Mouse (Mus musculus) CH12.LX (cell line): ENCODE measurements around the gene Sema6d. TPM values are rescaled to one million over a fixed set of nuclear protein-coding genes. Genes with fewer than 3 reads are reported as not detected.

Experiments
- DNase-seq: peaks from one replicate; pipeline ENCODE4 v3.0.0-alpha.2; 2013; ENCODE audit errors: extremely low read depth
- H3K27ac ChIP-seq: 2 replicates; pipeline ENCODE4 v1.5.1; 2012; ENCODE audit warnings: low read depth, mild to moderate bottlenecking, control low read depth, moderate library complexity; ENCODE audit not compliant: insufficient read depth
- H3K27me3 ChIP-seq: replicated peaks from 2 replicates; pipeline ENCODE3; 2012; ENCODE audit warnings: inconsistent platforms
- H3K36me3 ChIP-seq, 2 experiments: replicated peaks in 1 of 2; 2 replicates each; pipeline versions ENCODE3 to v1.6.1; 2012; ENCODE audit warnings: inconsistent platforms in 1 of 2, low read length in 1 of 2, mild to moderate bottlenecking in 1 of 2, mixed read lengths in 1 of 2, moderate library complexity in 1 of 2; ENCODE audit not compliant: control insufficient read depth in 1 of 2, insufficient read depth in 1 of 2
- H3K4me1 ChIP-seq, 2 experiments: 2 replicates each; pipeline ENCODE4 v1.6.1; 2012; ENCODE audit warnings: inconsistent platforms in 1 of 2, moderate library complexity in 1 of 2; ENCODE audit not compliant: insufficient read depth in 2 of 2, control insufficient read depth in 1 of 2
- H3K4me2 ChIP-seq: 2 replicates; pipeline ENCODE4 v1.6.1; 2012; ENCODE audit warnings: low read depth, mild to moderate bottlenecking, control low read depth; ENCODE audit not compliant: poor library complexity, insufficient read depth, severe bottlenecking
- H3K4me3 ChIP-seq, 3 experiments: fragments of 150-350 bp in 1 of 3; sonication (generic) in 1 of 3; replicated peaks in 1 of 3; 2 replicates each; pipeline versions ENCODE3 to v1.5.1; 2011 to 2012; ENCODE audit warnings: low read depth in 2 of 3, low read length in 2 of 3, mild to moderate bottlenecking in 2 of 3, moderate library complexity in 2 of 3, control low read depth in 1 of 3, improper control_type of control experiment in 1 of 3, inconsistent platforms in 1 of 3, mixed read lengths in 1 of 3; ENCODE audit not compliant: poor library complexity in 1 of 3
- H3K79me2 ChIP-seq: replicated peaks from 2 replicates; pipeline ENCODE4 v1.6.1; 2012; ENCODE audit warnings: mild to moderate bottlenecking, moderate library complexity; ENCODE audit not compliant: control insufficient read depth, poor library complexity, insufficient read depth, severe bottlenecking; ENCODE audit errors: extremely low read depth
- H3K9ac ChIP-seq: 2 replicates; pipeline ENCODE4 v1.6.1; 2012; ENCODE audit warnings: low read depth, mild to moderate bottlenecking, control low read depth, moderate library complexity; ENCODE audit not compliant: insufficient read depth
- H3K9me3 ChIP-seq: replicated peaks from 2 replicates; pipeline ENCODE3; 2012; ENCODE audit warnings: low read length, inconsistent platforms, mixed read lengths
- CHD1 ChIP-seq: IDR thresholded peaks from 2 replicates; pipeline ENCODE4 v1.6.1; 2012; ENCODE audit warnings: low read depth, low read length, improper control_type of control experiment, inconsistent platforms
- CHD2 ChIP-seq: IDR thresholded peaks from 2 replicates; pipeline ENCODE4 v1.6.1; 2011; ENCODE audit warnings: low read length, improper control_type of control experiment
- CTCF ChIP-seq, 2 experiments: IDR thresholded peaks in 1 of 2; conservative IDR thresholded peaks in 1 of 2; 2 replicates each; pipeline ENCODE4 v1.5.1; 2011 to 2012; ENCODE audit warnings: low read depth in 2 of 2, low read length in 2 of 2, improper control_type of control experiment in 1 of 2, inconsistent platforms in 1 of 2, mild to moderate bottlenecking in 1 of 2, moderate library complexity in 1 of 2
- E2F4 ChIP-seq: IDR thresholded peaks from 2 replicates; pipeline ENCODE4 v1.6.1; 2011; ENCODE audit warnings: low read depth, low read length, improper control_type of control experiment; ENCODE audit not compliant: insufficient replicate concordance
- ELF1 ChIP-seq: IDR thresholded peaks from 2 replicates; pipeline ENCODE4 v1.6.1; 2014; ENCODE audit warnings: low read depth, mild to moderate bottlenecking, inconsistent platforms, low read length, improper control_type of control experiment
- EP300 ChIP-seq: IDR thresholded peaks from 2 replicates; pipeline ENCODE4 v1.6.1; 2011; ENCODE audit warnings: low read length, improper control_type of control experiment
- ETS1 ChIP-seq: conservative IDR thresholded peaks from 2 replicates; pipeline ENCODE4 v1.6.1; 2012; ENCODE audit warnings: low read depth, mild to moderate bottlenecking, inconsistent platforms, low read length, improper control_type of control experiment, moderate library complexity
- GABPA ChIP-seq: IDR thresholded peaks from 2 replicates; pipeline ENCODE4 v1.6.1; 2012; ENCODE audit warnings: low read depth, low read length, improper control_type of control experiment, inconsistent platforms; ENCODE audit not compliant: insufficient replicate concordance
- KAT2A ChIP-seq: IDR thresholded peaks from 2 replicates; pipeline ENCODE4 v1.6.1; 2012; ENCODE audit warnings: low read length, improper control_type of control experiment, inconsistent platforms; ENCODE audit not compliant: insufficient replicate concordance
- MAX ChIP-seq: IDR thresholded peaks from 2 replicates; pipeline ENCODE4 v1.6.1; 2011; ENCODE audit warnings: low read length, improper control_type of control experiment
- MEF2A ChIP-seq: IDR thresholded peaks from 2 replicates; pipeline ENCODE4 v1.6.1; 2014; ENCODE audit warnings: low read depth, mild to moderate bottlenecking, inconsistent platforms, low read length, improper control_type of control experiment, borderline replicate concordance
- MXI1 ChIP-seq: IDR thresholded peaks from 2 replicates; pipeline ENCODE4 v1.6.1; 2011; ENCODE audit warnings: mild to moderate bottlenecking, low read depth, low read length, improper control_type of control experiment
- MYC ChIP-seq: IDR thresholded peaks from 2 replicates; pipeline ENCODE4 v1.6.1; 2011; ENCODE audit warnings: low read depth, mild to moderate bottlenecking, improper control_type of control experiment, low read length
- NELFE ChIP-seq: IDR thresholded peaks from 2 replicates; pipeline ENCODE4 v1.6.1; 2011; ENCODE audit warnings: low read depth, low read length, improper control_type of control experiment
- NRF1 ChIP-seq: IDR thresholded peaks from 2 replicates; pipeline ENCODE4 v1.6.1; 2014; ENCODE audit warnings: low read depth, mild to moderate bottlenecking, inconsistent platforms, low read length, improper control_type of control experiment, moderate library complexity
- RCOR1 ChIP-seq: conservative IDR thresholded peaks from 2 replicates; pipeline ENCODE4 v1.6.1; 2012; ENCODE audit warnings: low read depth, mild to moderate bottlenecking, inconsistent platforms, low read length, improper control_type of control experiment
- SIN3A ChIP-seq: IDR thresholded peaks from 2 replicates; pipeline ENCODE4 v1.6.1; 2012; ENCODE audit warnings: low read length, improper control_type of control experiment, inconsistent platforms
- SMC3 ChIP-seq: IDR thresholded peaks from 2 replicates; pipeline ENCODE4 v1.6.1; 2011; ENCODE audit warnings: low read depth, low read length, improper control_type of control experiment
- TBP ChIP-seq: conservative IDR thresholded peaks from 2 replicates; pipeline ENCODE4 v1.6.1; 2011; ENCODE audit warnings: low read depth, low read length, improper control_type of control experiment
- TCF12 ChIP-seq: IDR thresholded peaks from 2 replicates; pipeline ENCODE4 v1.6.1; 2014; ENCODE audit warnings: low read depth, mild to moderate bottlenecking, inconsistent platforms, low read length, improper control_type of control experiment
- UBTF ChIP-seq: IDR thresholded peaks from 2 replicates; pipeline ENCODE4 v1.6.1; 2012; ENCODE audit warnings: low read depth, mild to moderate bottlenecking, inconsistent platforms, low read length, improper control_type of control experiment, moderate library complexity
- USF2 ChIP-seq: conservative IDR thresholded peaks from 2 replicates; pipeline ENCODE4 v1.6.1; 2011; ENCODE audit warnings: low read depth, low read length, improper control_type of control experiment
- ZMIZ1 ChIP-seq: IDR thresholded peaks from 2 replicates; pipeline ENCODE4 v1.6.1; 2012; ENCODE audit warnings: low read depth, mild to moderate bottlenecking, inconsistent platforms, low read length, improper control_type of control experiment
- ZNF384 ChIP-seq: IDR thresholded peaks from 2 replicates; pipeline ENCODE4 v1.6.1; 2012; ENCODE audit warnings: low read depth, low read length, improper control_type of control experiment, inconsistent platforms
- dilution Hi-C: fragments of 300-500 bp; cut with MboI; formaldehyde crosslinking; loops from 2 replicates; pipeline ENCODE4 v1.14.3; 2020; ENCODE audit warnings: low sequenced_read_pairs; ENCODE audit not compliant: extremely low pct_unique_long_range_greater_than_20kb, extremely low pct_ligation_motif_present
- in situ Hi-C: fragments of 300-500 bp; cut with MboI; formaldehyde crosslinking; loops from 3 replicates; pipeline ENCODE4 v1.14.3; 2019; ENCODE audit warnings: low sequenced_read_pairs, low pct_ligation_motif_present, low pct_unique_long_range_greater_than_20kb, mixed read lengths
- polyA plus RNA-seq: library from polyadenylated mRNA; unstranded; fragments of >175 nt; gene quantifications from 2 replicates; pipeline ENCODE4 v1.2.1, GENCODE M21; 2012; ENCODE audit warnings: low read depth; ENCODE audit not compliant: insufficient read length
- total RNA-seq, 2 experiments: library from RNA; depleted of rRNA; stranded (reverse); fragments of 300-350 nt in 1 of 2; fragments of >200 nt in 1 of 2; gene quantifications; 2 replicates each; pipeline ENCODE4 v1.2.3; 2012 to 2014

Gene Sema6d
- total and polyA plus RNA-seq, 3 experiments = not detected

DNA sequence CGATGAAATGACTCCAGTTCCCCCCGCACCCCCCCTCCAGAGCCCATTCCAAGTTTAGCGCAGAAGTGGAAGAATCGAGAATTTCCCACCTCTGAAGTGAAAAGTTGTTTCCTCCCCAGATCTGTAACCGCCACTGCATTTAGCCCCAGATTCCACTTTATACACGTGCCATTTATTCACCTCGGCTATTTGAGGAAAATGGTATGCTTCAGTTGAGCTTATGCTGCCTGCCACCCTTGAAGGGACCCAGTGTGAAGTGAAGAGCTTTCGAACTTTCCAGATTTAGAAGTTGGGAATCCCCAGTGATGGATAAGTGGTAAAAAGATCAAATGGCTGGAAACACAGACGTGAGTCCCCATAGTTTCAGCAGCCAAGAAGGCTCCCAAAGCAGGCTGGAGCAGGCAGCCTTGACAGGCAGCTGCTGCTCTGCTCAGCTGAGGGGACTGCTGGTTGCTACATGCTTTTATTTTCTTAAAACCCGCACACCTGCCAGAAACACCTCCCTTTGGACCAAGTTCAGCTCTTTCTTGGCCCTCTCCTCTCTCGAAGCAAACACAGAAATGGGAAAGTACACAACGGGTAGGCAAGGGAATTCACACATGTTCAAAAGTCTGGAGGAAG, 345.7 kb downstream of the Sema6d start:
- TF ChIP-seq USF2 = no peak
- no peak for TF ChIP-seq SIN3A
- no peak for TF ChIP-seq SMC3
- no peak for TF ChIP-seq GABPA
- no peak for TF ChIP-seq TCF12
- TF ChIP-seq NELFE = no peak
- TF ChIP-seq KAT2A = no peak
- TF ChIP-seq E2F4 = no peak
- TF ChIP-seq ZMIZ1 = no peak
- TF ChIP-seq RCOR1 = no peak
- no peak for TF ChIP-seq TBP
- TF ChIP-seq CHD1 = no peak
- TF ChIP-seq ZNF384 = no peak
- no peak for TF ChIP-seq CTCF (conservative IDR thresholded peaks at IDR 0.05 in 1 of 2, IDR thresholded peaks at IDR 0.05 in 1 of 2; ENCODE audit: low read depth in 2 of 2, low read length in 2 of 2)
- TF ChIP-seq MAX = no peak
- no peak for TF ChIP-seq ELF1
- TF ChIP-seq NRF1 = no peak
- TF ChIP-seq MYC = no peak

DNA sequence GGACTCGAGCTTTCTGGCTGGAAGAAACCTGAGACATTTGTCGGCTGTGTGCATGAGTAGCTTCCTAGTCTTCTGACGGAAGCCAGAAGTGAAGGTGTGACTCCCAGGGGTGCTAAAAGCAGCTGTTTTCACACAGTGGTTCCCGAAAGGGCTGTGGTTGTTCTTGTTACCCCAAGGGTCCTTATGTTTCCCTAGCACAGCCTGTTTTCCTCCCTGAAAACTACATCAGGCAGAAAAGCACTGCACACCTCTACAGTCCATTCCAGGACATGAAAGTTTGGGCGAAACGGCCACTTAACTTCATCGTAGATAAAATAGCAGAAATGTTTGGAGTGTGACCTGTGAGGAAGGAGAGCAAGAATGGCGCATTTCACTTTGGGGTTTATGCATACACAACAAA, 346.9 kb downstream of the Sema6d start:
- in situ Hi-C loops = no loop called here
- peaks cover 72% of the 10 kb centered on the region for H3K9me3 ChIP-seq
- H3K9ac ChIP-seq = no peak overlapping the region
- no peaks in the 10 kb centered on the region for H3K27me3 ChIP-seq
- H3K36me3 ChIP-seq = no peaks in the 10 kb centered on the region
- no peak for TF ChIP-seq ETS1
- TF ChIP-seq MEF2A = no peak
- no peak for TF ChIP-seq USF2
- no peak for TF ChIP-seq UBTF
- TF ChIP-seq EP300 = no peak
- TF ChIP-seq CHD2 = no peak
- TF ChIP-seq MXI1 = no peak
- dilution Hi-C loops = no loop called here
- H3K79me2 ChIP-seq = no peaks in the 10 kb centered on the region
- H3K4me1 ChIP-seq = no peaks in the 10 kb centered on the region
- H3K27ac ChIP-seq = no peak overlapping the region
- DNase-seq = no peak
- H3K4me3 ChIP-seq = no peak overlapping the region
- H3K4me2 ChIP-seq = no peak overlapping the region

More for the DNA sequence above, 345.7 kb downstream of the Sema6d start:
- Histone ChIP-seq H3K4me1 (no peaks in the 10 kb centered on the region), H3K27me3 (no peaks in the 10 kb centered on the region), H3K9me3 (peaks cover 71% of the 10 kb centered on the region), H3K4me3 (no peak overlapping the region), H3K27ac (no peak overlapping the region), H3K79me2 (no peaks in the 10 kb centered on the region), H3K4me2 (no peak overlapping the region), H3K9ac (no peak overlapping the region), H3K36me3 (no peaks in the 10 kb centered on the region)
- dilution Hi-C loops (no loop called here), in situ Hi-C loops (no loop called here)
- DNase-seq = no peak
